Mouse (Mus musculus) limb, embryonic 13.5 days (tissue): ENCODE measurements around the gene Kcng1. TPM values are rescaled to one million over a fixed set of nuclear protein-coding genes. Genes with fewer than 3 reads are reported as not detected.

Source experiments
- ATAC-seq: fragments of 200-750 bp; cut with Nextera tagmentation; 2 replicates; pipeline ENCODE4 v1.8.0; 2017; ENCODE audit warnings: low read depth, moderate number of reproducible peaks, moderate TSS enrichment; ENCODE audit not compliant: low FRiP score
- H3K27ac ChIP-seq: fragments of 300-500 bp; sonication (generic); 2 replicates; pipeline ENCODE4 v1.5.1; 2015; ENCODE audit warnings: inconsistent platforms, mild to moderate bottlenecking, moderate library complexity
- H3K27me3 ChIP-seq: fragments of 300-500 bp; sonication (generic); 2 replicates; pipeline ENCODE4 v1.6.1; 2015; ENCODE audit warnings: mild to moderate bottlenecking, inconsistent platforms
- H3K36me3 ChIP-seq: fragments of 300-500 bp; sonication (generic); 2 replicates; pipeline ENCODE4 v1.6.1; 2015; ENCODE audit warnings: inconsistent platforms, mild to moderate bottlenecking, moderate library complexity
- H3K4me1 ChIP-seq: fragments of 300-500 bp; sonication (generic); 2 replicates; pipeline ENCODE4 v1.6.1; 2015; ENCODE audit warnings: inconsistent platforms
- H3K4me2 ChIP-seq: fragments of 300-500 bp; sonication (generic); replicated peaks from 2 replicates; pipeline ENCODE4 v1.6.1; 2015; ENCODE audit warnings: inconsistent platforms, mild to moderate bottlenecking, moderate library complexity
- H3K4me3 ChIP-seq: fragments of 300-500 bp; sonication (generic); 2 replicates; pipeline ENCODE4 v1.5.1; 2015; ENCODE audit warnings: moderate library complexity, mild to moderate bottlenecking, inconsistent platforms
- H3K9ac ChIP-seq: fragments of 300-500 bp; sonication (generic); 2 replicates; pipeline ENCODE4 v1.6.1; 2015; ENCODE audit warnings: mild to moderate bottlenecking, inconsistent platforms
- H3K9me3 ChIP-seq: fragments of 300-500 bp; sonication (generic); 2 replicates; pipeline ENCODE4 v1.6.1; 2016; ENCODE audit warnings: inconsistent platforms
- WGBS: fragments of 180-500 bp; shearing (Covaris S2); methylation state at CpG from one replicate; pipeline ENCODE4 v1.1.7; 2015; 5-methylcytosine and 5-hydroxymethylcytosine counted together
- polyA plus RNA-seq: library from polyadenylated mRNA; unstranded; fragments of >200 nt; fragmentation: Nextera tagmentation; extraction: Ambion mirVana; gene quantifications from 2 replicates; pipeline ENCODE4 v1.2.1, GENCODE M21; 2015

Gene Kcng1
- polyA plus RNA-seq, 1 experiment from 2014 or later = 1.8 TPM

- no peak overlapping the region for H3K27ac ChIP-seq
- no peak overlapping the region for H3K4me3 ChIP-seq
- H3K36me3 ChIP-seq = no peaks in the 10 kb centered on the region
- no peak for ATAC-seq
- no peak overlapping the region for H3K9ac ChIP-seq
- WGBS = 85% methylated on average over 4 of the region's 4 CpGs
- H3K27me3 ChIP-seq = peaks cover 3% of the 10 kb centered on the region
- H3K9me3 ChIP-seq = no peaks in the 10 kb centered on the region
- no peak overlapping the region for H3K4me2 ChIP-seq
- peaks cover 9% of the 10 kb centered on the region; the same call in 1 of the 2 replicates for H3K4me1 ChIP-seq
Measured at GRCm38 (mm10) chr2:168257188-168257587, 24.3 kb downstream of the Kcng1 start.

GRCm38 (mm10) chr2:168256506-168256905, 25.0 kb downstream of the Kcng1 start:
- no peaks in the 10 kb centered on the region for H3K36me3 ChIP-seq
- peaks cover 9% of the 10 kb centered on the region; the same call in 1 of the 2 replicates for H3K4me1 ChIP-seq
- no peak overlapping the region for H3K9ac ChIP-seq
- 0 out of 2 replicates have a peak, but pooled peaks cover 2% of the 10 kb centered on the region for H3K27me3 ChIP-seq
- H3K9me3 ChIP-seq = no peaks in the 10 kb centered on the region
- WGBS = 85% methylated on average over 3 of the region's 3 CpGs
- no peak for ATAC-seq
- no peak overlapping the region for H3K27ac ChIP-seq
- no peak overlapping the region for H3K4me2 ChIP-seq
- no peak overlapping the region for H3K4me3 ChIP-seq

- Histone ChIP-seq H3K9ac (no peak overlapping the region), H3K4me3 (no peak overlapping the region), H3K27ac (no peak overlapping the region), H3K4me2 (no peak overlapping the region), H3K27me3 (no peaks in the 10 kb centered on the region), H3K4me1 (peaks cover 9% of the 10 kb centered on the region; the same call in 1 of the 2 replicates), H3K9me3 (no peaks in the 10 kb centered on the region), H3K36me3 (no peaks in the 10 kb centered on the region)
- WGBS = 26% methylated on average over 7 of the region's 7 CpGs
- no peak for ATAC-seq
Measured at GRCm38 (mm10) chr2:168253822-168254221, 27.7 kb downstream of the Kcng1 start.

GRCm38 (mm10) chr2:168252639-168253292, 28.8 kb downstream of the Kcng1 start:
- Histone ChIP-seq H3K4me2 (peak overlapping the region; percentile 51), H3K9ac (no peak overlapping the region; the same call in 1 of the 2 replicates), H3K27me3 (no peaks in the 10 kb centered on the region), H3K4me3 (peak overlapping the region; percentile 26), H3K36me3 (no peaks in the 10 kb centered on the region), H3K27ac (no peak overlapping the region), H3K4me1 (peaks cover 9% of the 10 kb centered on the region; the same call in 1 of the 2 replicates), H3K9me3 (no peaks in the 10 kb centered on the region)
- 13% methylated on average over 16 of the region's 16 CpGs for WGBS
- ATAC-seq = peak; percentile 16; the same call in 1 of the 2 replicates

GRCm38 (mm10) chr2:168250270-168250669, 31.3 kb downstream of the Kcng1 start:
- peak; percentile 44; the same call in 1 of the 2 replicates for ATAC-seq
- no peaks in the 10 kb centered on the region for H3K36me3 ChIP-seq
- H3K4me1 ChIP-seq = peaks cover 9% of the 10 kb centered on the region; the same call in 1 of the 2 replicates
- no peak overlapping the region for H3K4me2 ChIP-seq
- no peak overlapping the region for H3K4me3 ChIP-seq
- H3K9ac ChIP-seq = no peak overlapping the region
- no peaks in the 10 kb centered on the region for H3K9me3 ChIP-seq
- H3K27me3 ChIP-seq = no peaks in the 10 kb centered on the region
- 13% methylated on average over 8 of the region's 8 CpGs for WGBS
- H3K27ac ChIP-seq = no peak overlapping the region

- Histone ChIP-seq H3K27ac (no peak overlapping the region), H3K4me1 (peaks cover 9% of the 10 kb centered on the region; the same call in 1 of the 2 replicates), H3K9me3 (no peaks in the 10 kb centered on the region), H3K36me3 (no peaks in the 10 kb centered on the region), H3K4me3 (no peak overlapping the region), H3K9ac (no peak overlapping the region), H3K4me2 (no peak overlapping the region), H3K27me3 (no peaks in the 10 kb centered on the region)
- no peak for ATAC-seq
- WGBS = 39% methylated on average over 2 of the region's 2 CpGs
Measured at GRCm38 (mm10) chr2:168248856-168249245, 32.7 kb downstream of the Kcng1 start.

- WGBS = 75% methylated on average over 8 of the region's 8 CpGs
- Histone ChIP-seq H3K9ac (no peak overlapping the region), H3K4me3 (no peak overlapping the region), H3K36me3 (no peaks in the 10 kb centered on the region), H3K4me1 (peaks cover 9% of the 10 kb centered on the region; the same call in 1 of the 2 replicates), H3K27me3 (no peaks in the 10 kb centered on the region), H3K4me2 (no peak overlapping the region), H3K9me3 (no peaks in the 10 kb centered on the region), H3K27ac (no peak overlapping the region)
- ATAC-seq = no peak
Measured at GRCm38 (mm10) chr2:168248167-168248855, 33.2 kb downstream of the Kcng1 start.

- no peak overlapping the region for H3K27ac ChIP-seq
- H3K9ac ChIP-seq = no peak overlapping the region
- no peak overlapping the region for H3K4me3 ChIP-seq
- H3K27me3 ChIP-seq = no peaks in the 10 kb centered on the region
- H3K4me1 ChIP-seq = no peaks in the 10 kb centered on the region
- no peaks in the 10 kb centered on the region for H3K9me3 ChIP-seq
- WGBS = 25% methylated on average over 8 of the region's 8 CpGs
- no peaks in the 10 kb centered on the region for H3K36me3 ChIP-seq
- H3K4me2 ChIP-seq = no peak overlapping the region
- no peak for ATAC-seq
Measured at GRCm38 (mm10) chr2:168245571-168245970, 36.0 kb downstream of the Kcng1 start.

- peaks cover 14% of the 10 kb centered on the region for H3K9me3 ChIP-seq
- no peak overlapping the region for H3K9ac ChIP-seq
- no peak overlapping the region for H3K4me2 ChIP-seq
- ATAC-seq = no peak
- no peaks in the 10 kb centered on the region for H3K27me3 ChIP-seq
- H3K4me3 ChIP-seq = no peak overlapping the region
- no peaks in the 10 kb centered on the region for H3K36me3 ChIP-seq
- 66% methylated on average over 4 of the region's 4 CpGs for WGBS
- no peak overlapping the region for H3K27ac ChIP-seq
- H3K4me1 ChIP-seq = no peaks in the 10 kb centered on the region
Measured at GRCm38 (mm10) chr2:168243278-168243677, 38.3 kb downstream of the Kcng1 start.

GRCm38 (mm10) chr2:168242841-168243240, 38.7 kb downstream of the Kcng1 start:
- Histone ChIP-seq H3K27me3 (no peaks in the 10 kb centered on the region), H3K9me3 (peaks cover 16% of the 10 kb centered on the region), H3K4me2 (no peak overlapping the region), H3K4me1 (no peaks in the 10 kb centered on the region), H3K27ac (no peak overlapping the region), H3K4me3 (no peak overlapping the region), H3K9ac (no peak overlapping the region), H3K36me3 (no peaks in the 10 kb centered on the region)
- 0 out of 2 replicates have a peak, but pooled peaks have one; percentile 15 for ATAC-seq

- H3K27me3 ChIP-seq = no peaks in the 10 kb centered on the region
- WGBS = 84% methylated on average over 4 of the region's 4 CpGs
- H3K4me2 ChIP-seq = no peak overlapping the region
- no peak overlapping the region for H3K27ac ChIP-seq
- no peak overlapping the region for H3K4me3 ChIP-seq
- peaks cover 15% of the 10 kb centered on the region for H3K36me3 ChIP-seq
- no peak for ATAC-seq
- peaks cover 16% of the 10 kb centered on the region for H3K9me3 ChIP-seq
- H3K9ac ChIP-seq = no peak overlapping the region
- H3K4me1 ChIP-seq = no peaks in the 10 kb centered on the region
Measured at GRCm38 (mm10) chr2:168238335-168238734, 43.2 kb downstream of the Kcng1 start.

- ATAC-seq = no peak
- H3K9me3 ChIP-seq = 0 out of 2 replicates have a peak, but pooled peaks cover 2% of the 10 kb centered on the region
- no peak overlapping the region for H3K4me2 ChIP-seq
- peaks cover 27% of the 10 kb centered on the region for H3K4me1 ChIP-seq
- H3K9ac ChIP-seq = no peak overlapping the region
- no peak overlapping the region for H3K4me3 ChIP-seq
- H3K27me3 ChIP-seq = no peaks in the 10 kb centered on the region
- H3K36me3 ChIP-seq = peaks cover 26% of the 10 kb centered on the region
- no peak overlapping the region for H3K27ac ChIP-seq
- WGBS = 87% methylated on average over 5 of the region's 5 CpGs
Measured at GRCm38 (mm10) chr2:168233286-168233685, 48.2 kb downstream of the Kcng1 start.
